Mouse (Mus musculus): ENCODE results near the gene 4933405L10Rik.

- no peak for TF ChIP-seq CTCF (IDR thresholded peaks at IDR 0.05; ENCODE audit: extremely low read depth, insufficient read length, insufficient replicate concordance, low read depth, low read length)
- no peak for TF ChIP-seq POLR2A (IDR thresholded peaks at IDR 0.05; ENCODE audit: low read depth, low read length)
Observed at GRCm38 (mm10) chr8:105707498-105708403, at the start of gene 4933405L10Rik, which contains the start of gene Enkd1.
